Mouse (Mus musculus): ENCODE results near the gene Magi2.
A peak's percentile ranks its signal among the peaks of the same experiment; 100 is the strongest.

Gene Magi2

DNA sequence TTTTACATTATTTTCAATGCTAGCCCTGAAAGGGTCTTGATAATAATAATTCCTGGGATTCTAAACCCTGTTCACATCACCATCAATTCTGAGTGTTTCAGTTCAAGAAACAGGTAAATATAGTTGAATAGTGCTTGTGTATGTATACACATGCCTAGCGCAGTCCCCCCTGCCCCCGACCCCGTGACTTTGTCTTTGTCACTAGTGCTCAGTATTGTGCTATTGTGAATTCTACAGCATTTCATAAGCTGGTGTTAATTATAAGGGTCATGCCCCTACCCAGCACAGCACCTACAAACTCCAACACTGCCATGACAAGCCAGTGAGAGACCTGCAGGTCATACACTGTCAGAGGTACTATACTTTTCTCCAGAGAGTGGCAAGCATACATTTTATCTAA lies 520.8 kb downstream of the Magi2 start:
- DNase-seq, result no peak

DNA sequence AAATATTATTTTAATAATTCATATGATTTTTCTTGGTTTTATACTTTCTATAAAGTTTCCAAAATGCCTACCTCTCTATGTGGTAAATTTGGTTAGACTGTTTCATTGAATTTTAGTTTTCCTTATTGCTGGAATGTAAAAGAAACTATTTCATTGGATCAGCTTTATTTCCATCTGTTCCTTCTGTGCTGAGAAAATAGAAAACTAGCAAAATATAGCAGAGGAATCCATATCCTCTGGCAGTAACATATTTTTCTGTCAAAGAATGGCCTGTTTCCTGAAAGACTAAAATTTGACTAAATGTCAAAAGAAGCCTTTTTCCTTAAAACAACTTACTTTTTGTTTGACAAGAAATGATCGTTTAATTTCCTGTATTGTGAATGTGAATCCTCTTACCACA lies 552.4 kb downstream of the Magi2 start:
- DNase-seq, result no peak

DNA sequence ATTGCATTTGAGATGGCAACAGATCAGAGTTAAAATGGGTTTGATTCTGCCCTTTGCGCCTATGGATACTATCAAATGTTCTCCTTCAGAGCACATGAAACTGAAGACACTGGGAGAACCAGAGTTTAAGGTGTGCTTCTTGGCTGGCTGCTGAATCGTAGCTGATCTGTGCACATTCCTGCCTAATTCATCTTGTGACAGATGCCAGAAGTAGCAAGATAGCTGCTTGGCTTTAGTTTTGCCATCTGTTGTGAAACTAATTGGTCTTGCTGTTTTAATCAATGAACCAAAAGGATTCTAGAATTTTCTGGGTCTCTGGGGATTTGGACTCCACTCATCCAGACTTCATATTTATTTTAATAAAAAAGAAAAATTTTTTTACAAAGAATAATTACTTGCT lies 553.2 kb downstream of the Magi2 start:
- peak; percentile 51 to 53 for DNase-seq

DNA sequence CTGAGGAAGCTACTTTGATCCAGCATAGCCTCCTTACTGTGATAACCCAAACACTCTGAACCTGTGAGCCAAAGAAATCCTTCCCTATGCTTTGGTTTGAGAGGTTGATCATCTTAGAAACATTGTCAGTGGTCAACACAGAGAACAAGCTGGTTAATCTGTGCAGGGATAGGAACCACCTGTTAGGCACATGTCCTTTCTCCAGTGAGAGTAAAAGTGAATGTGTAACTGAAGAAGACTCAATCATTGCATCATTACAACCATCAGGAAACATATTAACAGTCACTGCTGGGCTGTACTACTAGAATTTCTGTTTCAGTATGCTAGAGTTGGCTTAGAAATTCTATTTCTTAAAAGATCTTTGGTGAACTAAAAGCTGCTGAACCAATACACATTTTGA lies 558.5 kb downstream of the Magi2 start:
- no peak for DNase-seq

DNA sequence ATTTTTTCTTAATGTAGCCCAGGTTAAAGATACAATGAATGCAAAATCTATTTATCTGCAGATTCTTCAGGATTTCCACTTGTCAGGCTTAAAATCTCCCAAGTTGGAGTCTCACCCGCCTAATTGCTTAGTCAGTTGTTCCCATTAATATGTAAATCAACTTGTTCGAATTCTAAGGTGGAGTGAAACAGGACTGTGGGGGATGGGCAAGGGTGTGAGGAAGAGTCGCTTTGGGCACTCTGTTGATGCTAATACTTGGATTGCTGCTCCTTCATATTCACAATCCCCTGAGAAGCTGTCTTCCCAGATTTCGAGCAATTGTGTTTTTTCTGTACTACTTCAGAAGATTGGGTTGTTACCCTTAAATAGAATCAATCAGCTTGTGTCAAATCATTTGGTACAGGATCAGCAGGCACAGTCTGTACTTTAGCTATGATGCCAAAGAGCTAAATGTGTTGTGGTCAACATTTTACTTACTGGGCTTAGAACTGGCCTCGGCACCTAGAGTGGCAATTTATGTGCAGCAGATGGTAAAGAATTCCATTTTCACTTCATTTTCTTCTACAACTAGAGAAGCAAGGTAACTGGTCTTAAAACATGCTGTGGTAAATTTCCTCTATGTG lies 560.8 kb downstream of the Magi2 start:
- peak; percentile 16 to 21 for DNase-seq

DNA sequence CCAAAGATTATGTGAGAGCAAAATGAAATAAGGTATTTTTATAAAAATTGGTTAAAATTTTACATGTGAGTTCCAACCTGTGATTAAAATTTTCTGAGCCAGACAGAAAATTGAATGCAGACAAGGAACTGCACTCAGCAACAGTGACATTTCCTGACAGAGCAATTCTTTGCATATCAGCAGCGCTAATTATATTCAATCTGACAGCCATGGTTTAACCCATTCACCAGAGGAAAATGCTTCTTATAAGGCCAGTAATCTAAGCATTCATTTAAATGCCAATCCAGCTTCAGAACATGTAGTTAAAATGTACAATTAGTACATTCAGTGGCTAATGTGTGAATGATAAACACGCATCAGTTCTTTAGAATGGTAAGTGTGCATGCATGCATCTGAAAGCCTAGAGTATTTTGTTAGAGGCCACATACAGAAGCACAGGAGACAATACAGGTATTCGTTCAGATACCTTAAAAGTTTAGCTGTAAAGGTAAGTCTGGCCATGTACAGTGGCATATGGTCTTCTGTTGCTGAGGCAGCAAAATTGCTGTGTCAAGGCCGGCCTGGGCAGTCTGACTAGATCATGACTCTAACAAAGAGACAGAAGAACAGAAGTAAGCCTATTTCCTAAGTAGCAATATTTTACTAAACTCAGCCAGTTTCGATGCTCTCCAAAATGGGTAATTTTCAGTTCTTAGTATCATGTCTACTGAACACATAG lies 576.4 kb downstream of the Magi2 start:
- no peak for DNase-seq

DNA sequence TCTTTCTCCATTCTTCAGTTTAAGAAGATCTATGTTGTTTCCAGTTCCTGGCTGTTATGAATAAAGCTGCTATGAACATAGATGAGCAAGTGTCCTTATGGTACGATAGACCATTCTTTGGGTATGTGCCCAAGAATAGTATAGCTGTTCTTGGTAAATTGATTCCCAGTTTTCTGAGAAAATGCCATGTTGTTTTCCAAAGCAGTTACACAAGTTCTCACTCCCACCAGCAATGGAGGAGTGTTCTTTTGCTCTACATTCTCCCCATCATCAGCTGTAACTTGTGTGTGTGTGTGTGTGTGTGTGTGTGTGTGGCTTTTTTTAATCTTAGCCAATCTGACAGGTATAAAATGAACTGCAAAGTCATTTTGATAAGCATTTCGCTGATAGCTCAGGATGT lies 595.7 kb downstream of the Magi2 start:
- no peak for DNase-seq

DNA sequence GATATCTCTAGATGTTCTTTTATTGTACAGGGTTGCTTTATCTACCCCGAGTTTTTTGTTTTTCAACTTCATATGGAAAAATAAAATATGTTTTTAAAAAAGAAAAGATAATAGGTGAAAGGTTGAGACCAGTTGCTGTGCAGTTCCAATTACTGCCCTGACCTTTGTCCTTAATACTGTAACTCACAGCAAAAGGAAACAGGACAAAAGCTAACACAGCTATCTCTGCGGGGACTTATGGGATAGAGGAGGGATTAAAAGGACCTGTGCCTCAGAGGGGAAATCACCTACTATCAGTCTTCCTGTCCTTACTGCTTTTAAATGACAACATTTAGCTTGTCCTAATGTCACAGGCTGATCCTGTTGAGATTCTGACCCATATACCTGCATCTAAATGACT lies 599.1 kb downstream of the Magi2 start:
- no peak for DNase-seq

DNA sequence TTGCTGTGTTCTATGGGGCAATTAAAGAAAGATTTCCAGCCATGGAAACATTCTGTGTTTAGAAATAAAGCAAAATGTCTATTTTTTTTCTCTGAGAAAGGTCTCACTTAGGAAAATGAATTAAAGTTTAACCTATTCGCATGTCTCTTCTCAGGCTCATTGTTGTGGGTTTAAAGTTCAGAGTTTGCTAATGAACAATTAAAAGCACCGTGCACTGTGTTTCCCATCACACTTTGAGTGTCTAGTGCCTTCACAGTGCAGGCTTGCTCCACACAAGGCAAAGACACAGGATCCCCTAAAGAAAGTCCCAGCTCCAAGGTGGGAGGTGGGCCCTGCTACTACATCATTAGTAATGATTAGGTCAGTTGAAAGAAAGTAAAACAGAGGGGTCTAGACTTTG lies 602.5 kb downstream of the Magi2 start:
- no peak for DNase-seq

DNA sequence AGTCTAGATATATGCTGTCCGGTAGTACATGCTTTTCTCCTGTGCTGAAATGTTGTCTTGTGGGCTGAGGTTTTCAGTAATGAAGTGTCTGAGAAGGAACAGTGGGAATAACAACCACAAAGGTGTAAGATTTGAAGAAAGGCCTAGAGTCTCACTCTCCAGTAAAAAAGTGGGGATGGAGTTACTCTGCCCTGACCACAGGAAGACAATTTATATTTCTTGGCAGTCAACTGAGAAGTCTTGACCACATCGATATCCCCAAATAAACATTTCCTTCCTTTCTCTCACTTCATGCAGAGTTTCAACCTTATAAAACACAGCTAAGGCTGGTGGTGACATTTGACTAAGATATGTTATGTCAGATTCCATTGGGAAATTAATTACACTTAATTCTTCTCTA lies 636.0 kb downstream of the Magi2 start:
- no peak for DNase-seq

DNA sequence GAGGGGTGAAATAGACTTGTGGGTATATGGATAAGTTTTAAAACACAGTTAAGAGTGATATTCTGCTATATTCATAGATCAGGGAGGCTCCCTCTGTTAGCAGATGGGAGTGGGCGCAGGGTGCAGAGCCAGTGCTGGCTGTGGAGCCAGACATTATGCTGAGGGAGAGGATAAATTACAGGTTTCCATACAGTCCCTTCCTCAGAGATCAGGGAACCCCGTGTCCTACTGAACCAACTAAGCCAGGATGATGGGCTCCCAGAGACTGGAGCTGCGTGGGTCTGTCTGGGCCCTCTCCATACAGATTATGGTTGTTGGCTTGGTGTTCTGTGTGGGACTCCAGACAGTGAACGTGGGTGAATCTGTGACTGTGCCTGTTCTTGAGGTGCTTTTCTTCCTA lies 643.6 kb downstream of the Magi2 start:
- no peak for DNase-seq

DNA sequence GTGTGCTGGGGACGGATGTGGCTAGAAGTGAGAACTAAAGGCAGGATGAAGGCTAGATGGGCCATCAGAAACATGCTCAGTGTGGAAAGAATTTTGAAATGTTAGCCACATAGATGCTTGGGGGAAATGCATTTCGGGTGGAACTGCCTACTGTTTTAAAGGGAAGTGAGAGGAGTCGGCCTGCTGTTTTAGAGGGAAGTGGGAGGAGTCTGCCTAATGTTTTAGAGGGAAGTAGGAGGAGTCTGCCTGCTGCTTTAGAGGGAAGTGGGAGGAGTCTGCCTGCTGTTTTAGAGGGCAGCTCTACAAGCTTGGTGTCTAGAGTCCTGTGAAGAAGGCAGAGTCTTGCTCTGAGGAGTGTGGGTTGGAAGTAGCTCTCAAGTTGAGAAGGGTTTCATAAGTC lies 664.9 kb downstream of the Magi2 start:
- no peak for DNase-seq

DNA sequence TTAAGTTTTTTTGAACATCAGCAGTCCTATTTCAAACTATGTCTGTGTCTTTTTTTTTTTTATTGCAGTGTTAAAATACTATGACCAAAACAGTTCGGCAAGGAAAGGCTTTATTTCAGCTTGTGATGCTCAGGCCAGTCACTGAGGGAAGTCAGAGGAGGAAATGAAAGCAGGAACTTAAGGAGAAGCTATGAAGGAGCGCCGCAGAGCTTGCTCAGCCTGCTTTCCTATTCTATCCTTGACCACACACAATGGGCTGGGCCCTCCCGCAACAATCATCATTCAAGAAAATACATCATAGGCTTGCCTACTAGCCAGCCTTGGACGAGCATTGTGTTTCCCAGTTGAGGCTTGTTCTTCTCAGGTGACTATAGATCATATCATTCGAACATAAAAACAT lies 669.1 kb downstream of the Magi2 start:
- no peak for DNase-seq

DNA sequence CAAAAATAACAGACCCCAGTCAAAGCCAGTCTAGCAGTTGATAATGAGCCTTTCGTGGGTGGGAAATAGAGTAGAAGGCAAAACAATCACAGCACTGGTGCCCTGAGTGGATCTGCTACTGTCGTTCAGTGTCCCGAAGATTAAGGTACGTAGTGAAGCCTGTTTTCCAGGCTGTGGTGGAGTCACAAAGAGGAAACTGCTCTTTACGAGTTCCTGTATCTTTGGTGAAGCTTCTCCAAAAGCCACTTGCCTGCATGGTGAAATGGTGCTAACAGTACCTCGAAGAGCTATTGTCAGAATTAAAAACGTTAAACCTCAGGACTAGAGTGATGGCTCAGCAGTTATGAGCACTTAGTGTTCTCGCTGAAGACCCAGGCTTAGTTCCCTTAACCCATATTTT lies 674.8 kb downstream of the Magi2 start:
- DNase-seq, result no peak

DNA sequence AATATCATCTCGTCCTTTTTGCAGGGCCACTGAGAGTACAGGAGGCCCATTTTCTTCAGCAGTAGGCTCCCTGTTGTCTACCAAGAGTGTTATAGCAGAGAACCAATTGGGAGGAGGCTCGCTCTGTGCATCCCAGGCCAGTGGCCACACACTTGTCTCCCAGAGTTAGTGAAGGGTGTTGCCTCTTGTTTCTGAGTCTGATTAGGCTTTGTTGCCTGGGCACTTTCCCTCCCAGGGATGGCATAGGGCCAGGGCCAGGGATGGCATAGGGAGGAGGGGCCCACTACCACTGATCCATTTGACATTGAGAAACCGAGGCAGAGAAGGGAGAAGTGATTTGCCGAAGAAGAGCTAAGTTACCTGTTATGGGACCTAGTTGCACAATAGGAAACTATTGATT lies 679.8 kb downstream of the Magi2 start:
- DNase-seq, result peak in 1 of 2 experiments; percentile 28

DNA sequence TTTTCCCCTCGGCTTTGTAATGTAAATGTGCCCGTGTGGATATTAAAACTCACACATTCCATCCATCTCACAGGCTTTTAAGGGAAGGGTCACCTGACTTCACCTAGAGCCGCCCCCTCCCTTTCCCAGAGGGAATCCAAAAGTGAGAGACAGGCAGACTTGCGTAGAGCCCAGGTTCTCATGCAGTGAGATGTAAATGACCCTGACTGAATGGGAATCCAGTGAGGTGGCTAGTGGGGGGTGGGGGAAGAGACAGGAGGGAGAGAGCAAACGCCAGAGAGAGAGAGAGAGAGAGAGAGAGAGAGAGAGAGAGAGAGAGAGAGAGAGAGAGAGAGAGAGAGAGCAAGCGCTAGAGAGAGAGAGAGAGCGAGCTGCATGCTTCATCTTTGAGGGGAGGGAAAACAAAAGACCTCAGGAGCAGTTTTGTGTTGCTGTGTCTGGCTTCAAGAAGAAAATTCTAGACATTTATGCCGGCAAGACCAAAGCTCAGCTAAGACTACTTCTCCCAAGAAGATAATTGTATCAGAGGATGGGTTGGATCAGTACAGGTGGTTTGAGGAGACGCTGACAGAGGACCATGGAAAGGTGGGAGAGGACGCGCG lies 680.6 kb downstream of the Magi2 start:
- peak; percentile 45 to 53 for DNase-seq

DNA sequence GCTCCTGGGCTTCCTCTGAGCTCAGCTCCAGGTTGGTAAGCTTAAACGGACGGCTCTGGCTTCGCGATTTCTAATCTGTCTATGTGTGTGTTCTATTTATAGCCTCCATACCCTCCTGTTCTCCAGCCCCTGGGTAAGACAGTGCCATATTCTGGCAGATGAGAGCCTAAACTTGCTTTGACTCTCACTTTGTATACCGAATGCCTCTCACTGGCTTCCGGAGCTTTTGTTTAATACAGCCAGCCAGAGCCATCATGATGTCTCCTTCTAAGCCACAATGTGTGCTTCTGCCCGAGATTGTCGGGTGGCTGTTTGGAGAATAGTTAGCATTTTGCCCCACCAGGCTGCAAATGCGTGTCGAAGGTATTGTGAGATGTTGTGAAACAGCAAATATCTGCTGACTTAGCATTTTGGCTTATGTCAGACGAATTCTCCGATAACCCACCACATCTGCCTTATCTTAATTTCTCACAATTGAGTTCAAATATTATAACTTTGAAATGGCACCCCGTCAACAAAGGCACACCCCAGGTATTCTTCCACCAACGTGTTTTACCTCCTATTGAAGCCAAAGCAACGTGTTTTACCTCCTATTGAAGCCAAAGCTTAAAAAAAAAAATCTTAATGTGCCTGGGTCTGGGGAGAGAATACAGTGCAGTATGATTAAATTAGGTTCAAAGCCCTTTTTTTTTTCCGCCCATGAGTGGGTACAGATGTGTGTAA lies 681.3 kb downstream of the Magi2 start:
- DNase-seq, result peak; percentile 48 to 54

DNA sequence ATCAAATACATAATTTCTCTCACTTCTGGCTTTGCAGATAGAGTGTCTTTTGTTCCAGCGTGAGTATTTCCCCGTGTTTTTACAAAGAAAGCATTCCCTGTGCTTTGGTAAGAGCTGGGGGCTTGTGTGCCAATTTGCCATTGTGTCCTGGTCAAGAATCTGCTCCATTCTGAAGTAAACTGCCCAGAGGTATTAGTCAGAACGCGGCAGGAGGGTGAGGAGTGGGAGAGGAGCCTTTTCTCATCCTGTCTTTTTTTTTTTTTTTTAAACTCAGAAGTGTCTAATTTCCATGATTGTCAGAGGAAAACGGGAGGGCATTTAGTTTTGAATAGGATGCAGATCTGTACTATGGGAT lies 681.8 kb downstream of the Magi2 start:
- DNase-seq, result peak; percentile 41 to 46

DNA sequence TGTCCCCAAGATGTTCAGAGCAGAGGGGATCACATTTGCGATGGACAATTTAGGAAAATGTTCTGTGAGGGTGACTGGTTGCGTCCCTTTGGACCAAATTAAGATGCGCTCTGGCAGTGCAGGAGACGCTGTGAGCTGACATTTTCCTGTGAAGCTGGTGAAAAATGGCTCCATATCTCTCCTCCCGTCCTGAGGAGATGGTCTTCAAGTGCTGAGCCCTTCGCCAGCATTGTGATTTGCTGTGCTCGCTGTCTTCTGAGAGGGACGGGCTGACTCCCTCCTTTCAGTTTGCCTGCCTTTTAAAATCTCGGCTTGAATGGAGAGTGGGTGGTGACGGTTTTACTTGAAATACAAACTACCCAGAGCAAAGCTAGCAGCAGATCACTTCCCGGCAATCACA lies 682.2 kb downstream of the Magi2 start:
- peak; percentile 48 to 54 for DNase-seq

DNA sequence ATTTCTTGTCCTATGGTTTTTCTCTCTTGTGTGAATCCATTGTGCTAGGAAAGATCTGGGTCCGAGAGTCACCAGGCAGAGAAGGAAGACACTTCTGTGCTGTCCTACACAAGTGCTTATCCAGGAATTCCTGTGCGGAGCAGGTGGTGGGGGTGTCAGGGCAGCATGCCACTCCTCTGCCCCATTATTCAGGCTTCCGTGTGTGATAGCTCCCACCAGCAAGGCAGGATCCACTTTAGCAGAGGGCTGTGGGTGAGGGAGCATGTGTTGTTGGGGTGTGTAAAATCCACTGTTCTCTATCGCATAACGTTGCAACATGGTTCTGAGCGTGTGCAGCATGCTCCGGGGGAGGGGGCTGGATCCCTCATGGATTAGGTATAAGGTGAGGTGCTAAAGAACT lies 682.8 kb downstream of the Magi2 start:
- DNase-seq, result peak; percentile 27 to 31

DNA sequence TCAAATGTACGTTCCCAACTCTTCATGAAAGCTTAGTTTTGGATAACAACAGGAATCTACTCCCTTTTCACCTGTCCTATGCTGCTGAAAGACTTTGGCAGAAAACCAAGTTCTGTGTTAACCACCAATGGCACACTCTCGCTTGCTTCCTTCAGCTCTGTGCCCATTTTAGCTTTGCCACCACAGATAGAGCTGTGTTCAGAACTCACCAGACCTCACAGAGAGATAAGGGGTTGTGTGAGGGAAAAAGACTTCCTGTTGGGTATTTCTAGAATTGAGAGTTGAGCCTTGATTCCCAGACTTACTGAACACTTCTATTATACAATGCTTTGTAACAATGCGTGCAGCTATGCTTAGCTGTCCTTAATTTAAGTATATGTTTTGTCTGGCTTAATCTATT lies 705.3 kb downstream of the Magi2 start:
- DNase-seq, result peak in 1 of 2 experiments; percentile 9

DNA sequence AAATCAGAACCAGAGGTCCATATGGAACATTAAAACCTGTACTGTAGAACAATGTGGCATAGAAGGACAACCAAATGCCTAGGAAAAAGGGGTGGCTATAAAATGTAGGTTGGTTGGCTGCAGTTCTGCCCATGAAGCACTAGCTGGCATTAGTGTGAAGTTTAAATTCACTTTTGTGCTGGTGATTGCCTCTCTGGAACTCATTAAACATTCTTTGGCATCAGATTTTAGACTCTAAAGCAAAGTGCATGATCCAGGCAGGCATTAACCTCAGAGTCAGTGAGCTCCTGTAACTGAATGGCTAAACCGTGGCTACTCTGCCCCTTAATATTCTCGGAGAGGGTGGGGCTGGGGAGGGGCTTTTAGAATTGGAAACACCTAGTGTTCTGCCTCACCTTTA lies 706.4 kb downstream of the Magi2 start:
- no peak for DNase-seq

DNA sequence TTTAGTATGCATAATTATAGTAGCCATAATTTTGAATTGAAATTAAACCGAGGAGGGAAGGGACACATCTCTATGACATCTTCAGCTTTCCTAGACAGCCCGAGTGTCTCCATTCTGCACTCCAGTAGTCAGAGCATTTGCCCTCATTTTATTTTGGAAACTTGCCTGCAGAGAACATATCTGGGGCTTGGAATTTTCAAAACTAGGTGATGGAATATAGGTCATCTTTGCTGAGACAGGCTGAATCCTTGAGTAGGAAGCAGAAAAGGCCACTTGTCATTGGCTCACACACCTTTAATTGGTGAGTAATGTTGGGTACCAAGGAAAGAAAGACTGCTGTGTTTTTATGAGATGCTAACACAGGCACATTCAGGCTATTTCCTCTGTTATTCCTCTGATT lies 724.3 kb downstream of the Magi2 start:
- peak in 1 of 2 experiments; percentile 28 for DNase-seq

DNA sequence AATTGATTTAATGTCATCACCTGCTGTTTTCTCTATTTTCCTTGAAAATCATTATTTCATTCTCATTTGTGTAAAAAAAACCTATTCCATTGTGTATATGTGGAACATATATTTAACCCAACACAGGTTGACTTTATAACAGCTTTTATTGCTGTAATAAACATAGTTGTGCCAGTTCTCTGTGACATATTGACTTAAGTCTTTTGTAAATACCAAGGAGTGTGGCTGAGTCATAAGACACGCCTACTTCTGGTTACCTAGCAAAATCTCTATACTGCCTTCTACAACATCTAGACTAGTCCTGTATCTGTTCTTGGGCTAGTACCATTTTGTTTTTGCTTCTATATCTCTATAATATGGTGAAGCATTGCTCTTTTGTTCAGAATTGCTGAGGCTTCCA lies 737.3 kb downstream of the Magi2 start:
- DNase-seq, result no peak
